Mouse (Mus musculus) liver, postnatal 0 days (tissue): ENCODE results near the gene Yy1. TPM values are rescaled to one million over a fixed set of nuclear protein-coding genes. Genes with fewer than 3 reads are reported as not detected.

Source experiments
- ATAC-seq: fragments of 200-750 bp; cut with Nextera tagmentation; 2 replicates; pipeline ENCODE4 v1.8.0; 2017; ENCODE audit warnings: mild to moderate bottlenecking, moderate library complexity
- DNase-seq: peaks from one replicate; pipeline ENCODE4 v3.0.0-alpha.2; 2016
- H3K27ac ChIP-seq: fragments of 300-500 bp; sonication (generic); 2 replicates; pipeline ENCODE4 v1.5.1; 2014; ENCODE audit warnings: antibody characterized with exemption, moderate library complexity, mild to moderate bottlenecking, low read depth
- H3K27me3 ChIP-seq: fragments of 300-500 bp; sonication (generic); 2 replicates; pipeline ENCODE4 v1.6.1; 2014; ENCODE audit warnings: low read length, control low read depth, mixed read lengths; ENCODE audit not compliant: insufficient read depth
- H3K36me3 ChIP-seq: fragments of 300-500 bp; sonication (generic); replicated peaks from 2 replicates; pipeline ENCODE4 v1.6.1; 2014; ENCODE audit warnings: mild to moderate bottlenecking, control low read depth, low read length, moderate library complexity, mixed read lengths; ENCODE audit not compliant: insufficient read depth
- H3K4me1 ChIP-seq: fragments of 300-500 bp; sonication (generic); 2 replicates; pipeline ENCODE4 v1.6.1; 2014; ENCODE audit warnings: antibody characterized with exemption, mild to moderate bottlenecking, control low read depth; ENCODE audit not compliant: insufficient read depth
- H3K4me2 ChIP-seq: fragments of 300-500 bp; sonication (generic); 2 replicates; pipeline ENCODE4 v1.6.1; 2014; ENCODE audit warnings: low read depth, mild to moderate bottlenecking, low read length, moderate library complexity, mixed read lengths
- H3K4me3 ChIP-seq: fragments of 300-500 bp; sonication (generic); 2 replicates; pipeline ENCODE4 v1.5.1; 2014; ENCODE audit warnings: low read depth, low read length
- H3K9ac ChIP-seq: fragments of 300-500 bp; sonication (generic); replicated peaks from 2 replicates; pipeline ENCODE4 v1.6.1; 2014; ENCODE audit warnings: mild to moderate bottlenecking, moderate library complexity
- H3K9me3 ChIP-seq: fragments of 300-500 bp; sonication (generic); 2 replicates; pipeline ENCODE4 v1.6.1; 2016; ENCODE audit warnings: mild to moderate bottlenecking, control low read depth, low read length, mixed read lengths
- CTCF ChIP-seq: sonication (generic); IDR thresholded peaks from 2 replicates; pipeline ENCODE4 v1.5.1; 2016; ENCODE audit warnings: antibody characterized with exemption, low read depth
- EP300 ChIP-seq: IDR thresholded peaks from 2 replicates; pipeline ENCODE4 v1.6.1; 2016; ENCODE audit warnings: antibody characterized with exemption, low read depth, mild to moderate bottlenecking
- WGBS: fragments of 180-500 bp; shearing (Covaris S2); extraction: QIAGEN DNeasy Blood & Tissue Kit; methylation state at CpG from one replicate; pipeline ENCODE4 v1.1.7; 2014; ENCODE audit not compliant: insufficient replicate concordance; 5-methylcytosine and 5-hydroxymethylcytosine counted together
- polyA plus RNA-seq: library from polyadenylated mRNA; unstranded; fragments of >200 nt; fragmentation: Nextera tagmentation; extraction: Ambion mirVana; gene quantifications from 2 replicates; pipeline ENCODE4 v1.2.1, GENCODE M21; 2015

Gene Yy1
- polyA plus RNA-seq: 5.3 and 5.9 TPM in 2 replicates

DNA sequence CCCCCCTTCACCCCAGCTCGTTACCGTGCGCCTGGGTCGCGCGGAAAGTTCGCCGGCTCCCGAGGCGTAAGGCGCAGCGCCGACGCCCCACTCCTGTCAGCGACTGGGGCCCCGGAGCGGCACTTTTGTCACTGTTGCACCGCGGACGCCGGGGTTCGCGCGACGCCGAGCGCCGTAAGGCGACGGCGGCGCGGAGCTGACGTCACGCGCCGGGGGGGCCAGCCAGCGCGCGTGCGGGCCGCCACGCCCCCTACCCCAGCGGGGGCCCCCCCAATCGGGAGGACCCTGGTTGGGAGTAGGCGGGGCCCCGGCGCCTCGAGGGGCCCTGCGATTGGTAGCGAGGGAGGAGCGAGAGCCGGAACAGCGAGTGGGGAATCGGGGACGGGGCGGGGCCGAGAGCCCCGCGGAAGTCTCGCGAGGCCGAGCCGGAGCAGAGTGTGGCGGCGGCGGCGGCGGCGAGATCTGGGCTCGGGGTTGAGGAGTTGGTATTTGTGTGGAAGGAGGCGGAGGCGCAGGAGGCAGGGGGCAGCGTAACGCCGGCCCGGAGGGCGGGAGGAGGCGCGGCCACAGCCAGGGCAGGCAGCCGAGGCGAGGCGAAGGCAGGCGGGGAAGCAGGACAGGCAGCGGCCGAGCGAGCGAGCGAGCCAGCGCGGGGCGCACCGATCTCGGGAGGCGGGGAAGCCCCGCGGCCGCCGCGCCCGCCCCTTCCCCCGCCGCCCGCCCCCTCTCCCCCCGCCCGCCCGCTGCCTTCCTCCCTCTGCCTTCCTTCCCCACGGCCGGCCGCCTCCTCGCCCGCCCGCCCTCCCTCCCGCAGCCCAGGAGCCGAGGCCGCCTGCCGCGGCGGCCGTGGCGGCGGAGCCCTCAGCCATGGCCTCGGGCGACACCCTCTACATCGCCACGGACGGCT lies at the start of gene Yy1:
Gene Yy1, plus strand, starts transcription at position 428 of the 907 bp plus-strand sequence.
- Histone ChIP-seq H3K27ac (peak within 1 kb of the TSS; percentile 100), H3K36me3 (no peaks in the 10 kb centered on the region), H3K4me3 (peak within 1 kb of the TSS; percentile 98), H3K9me3 (no peaks in the 10 kb centered on the region), H3K9ac (peak within 1 kb of the TSS; percentile 91), H3K4me1 (peaks cover 26% of the 10 kb centered on the region), H3K4me2 (peak within 1 kb of the TSS; percentile 83), H3K27me3 (no peaks in the 10 kb centered on the region)
- DNase-seq (peak; percentile 99), ATAC-seq (peak; percentile 88)
- WGBS: under 1% methylated on average over 63 of the region's 127 CpGs
- peak; percentile 32; the same call in 1 of the 2 replicates for TF ChIP-seq CTCF
- TF ChIP-seq EP300: no peak

DNA sequence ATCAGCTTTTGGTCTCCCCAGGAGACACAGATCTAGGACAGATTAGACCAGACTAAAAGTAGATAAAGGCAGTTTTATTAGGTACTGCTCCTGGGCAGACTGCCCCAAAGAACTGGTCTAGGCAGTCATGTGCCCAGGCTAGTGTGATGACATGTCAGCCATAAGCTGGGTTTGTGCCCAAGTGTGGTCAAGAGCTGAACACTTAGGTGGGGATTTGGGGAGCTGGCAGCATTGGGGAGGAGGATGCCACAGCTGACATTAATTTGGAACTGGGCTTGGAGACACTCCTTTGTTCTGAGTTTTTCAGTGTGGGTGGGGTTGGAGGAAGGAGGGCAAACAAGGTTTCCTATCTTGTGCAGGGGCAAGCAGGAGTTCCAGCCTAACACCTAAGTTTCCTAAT lies 46.8 kb upstream of the Yy1 start:
- H3K4me2 ChIP-seq: no peak overlapping the region
- TF ChIP-seq CTCF (no peak), EP300 (no peak)
- DNase-seq: no peak
- no peak overlapping the region for H3K9ac ChIP-seq
- H3K27me3 ChIP-seq: no peaks in the 10 kb centered on the region
- no peaks in the 10 kb centered on the region for H3K9me3 ChIP-seq
- no peak for ATAC-seq
- H3K4me3 ChIP-seq: no peak overlapping the region
- no peaks in the 10 kb centered on the region for H3K36me3 ChIP-seq
- no peak overlapping the region for H3K27ac ChIP-seq
- H3K4me1 ChIP-seq: no peaks in the 10 kb centered on the region

DNA sequence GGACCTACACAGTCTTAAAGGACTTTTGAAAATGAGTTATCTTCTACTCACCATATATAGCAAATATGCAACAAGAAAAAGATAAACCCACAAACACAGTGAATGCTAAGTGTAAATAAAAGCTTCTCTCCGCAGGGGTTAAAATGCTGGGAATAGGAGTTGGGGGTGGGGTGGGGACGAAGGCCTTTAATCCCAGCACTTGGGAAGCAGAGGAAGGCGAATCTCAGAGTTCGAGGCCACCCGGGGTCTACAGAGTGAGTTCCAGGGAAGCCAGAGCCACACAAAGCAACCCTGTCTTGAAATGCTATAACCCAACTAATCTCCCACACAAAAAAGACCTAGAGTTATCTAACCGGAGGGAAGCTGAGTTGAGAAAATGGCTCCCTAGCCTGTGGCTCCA lies 43.8 kb upstream of the Yy1 start:
- no peaks in the 10 kb centered on the region for H3K9me3 ChIP-seq
- H3K36me3 ChIP-seq: no peaks in the 10 kb centered on the region
- no peak overlapping the region for H3K4me2 ChIP-seq
- no peak for TF ChIP-seq EP300
- no peak for TF ChIP-seq CTCF
- WGBS: 72% methylated on average over 6 of the region's 6 CpGs
- H3K9ac ChIP-seq: no peak overlapping the region
- no peak overlapping the region for H3K27ac ChIP-seq
- H3K4me1 ChIP-seq: no peaks in the 10 kb centered on the region
- ATAC-seq: no peak
- DNase-seq: peak; percentile 8
- H3K27me3 ChIP-seq: no peaks in the 10 kb centered on the region
- H3K4me3 ChIP-seq: no peak overlapping the region

DNA sequence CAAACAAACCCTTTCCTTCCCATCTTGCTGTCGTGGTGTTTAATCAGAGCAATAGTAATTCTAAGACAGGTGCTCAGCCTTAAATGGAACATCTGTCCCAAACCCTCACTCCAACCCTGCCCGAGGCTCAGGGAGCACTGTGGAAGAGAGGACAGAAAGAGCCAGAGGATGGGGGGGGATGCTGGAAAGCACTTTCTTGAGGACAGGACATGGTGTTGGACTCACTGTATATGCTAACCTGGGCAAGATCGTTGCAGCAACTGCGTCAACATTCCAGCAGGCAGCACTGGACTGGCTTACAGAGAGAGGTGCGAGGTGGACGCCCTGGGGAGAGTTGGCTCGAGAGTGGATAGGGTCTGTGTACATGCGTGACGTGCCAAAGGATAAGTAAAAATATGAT lies 43.3 kb upstream of the Yy1 start:
- H3K9ac ChIP-seq: no peak overlapping the region
- no peaks in the 10 kb centered on the region for H3K27me3 ChIP-seq
- DNase-seq (no peak), ATAC-seq (no peak)
- no peaks in the 10 kb centered on the region for H3K4me1 ChIP-seq
- no peak overlapping the region for H3K4me3 ChIP-seq
- H3K9me3 ChIP-seq: no peaks in the 10 kb centered on the region
- WGBS: 76% methylated on average over 9 of the region's 9 CpGs
- no peak overlapping the region for H3K27ac ChIP-seq
- no peak overlapping the region for H3K4me2 ChIP-seq
- no peaks in the 10 kb centered on the region for H3K36me3 ChIP-seq
- no peak for TF ChIP-seq CTCF
- TF ChIP-seq EP300: no peak

DNA sequence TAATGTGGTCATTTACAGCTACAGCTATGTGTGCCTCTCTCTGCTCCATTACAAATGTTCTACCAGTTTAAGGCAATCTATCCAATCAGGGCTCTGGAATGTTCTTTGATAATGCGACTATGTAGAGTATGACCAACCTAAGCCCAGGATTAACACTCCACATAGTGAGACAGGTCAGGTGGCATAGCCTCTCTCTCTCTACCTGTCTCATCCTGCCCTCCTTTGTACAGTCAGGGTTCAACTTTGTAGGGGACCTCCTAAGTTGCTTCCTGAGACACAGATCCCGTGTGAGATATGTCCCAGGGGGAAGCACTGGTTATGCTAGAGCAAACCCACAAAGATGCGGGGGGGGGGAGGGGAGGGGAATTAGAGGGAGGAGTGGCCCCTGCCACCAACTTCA lies 42.5 kb upstream of the Yy1 start:
- H3K27me3 ChIP-seq: no peaks in the 10 kb centered on the region
- H3K36me3 ChIP-seq: no peaks in the 10 kb centered on the region
- H3K4me1 ChIP-seq: no peaks in the 10 kb centered on the region
- H3K9ac ChIP-seq: no peak overlapping the region
- no peak overlapping the region for H3K4me2 ChIP-seq
- H3K4me3 ChIP-seq: no peak overlapping the region
- DNase-seq: no peak
- no peaks in the 10 kb centered on the region for H3K9me3 ChIP-seq
- no peak overlapping the region for H3K27ac ChIP-seq
- no peak for ATAC-seq
- TF ChIP-seq CTCF (no peak), EP300 (no peak)
- WGBS: 38% methylated on average over 3 of the region's 3 CpGs

DNA sequence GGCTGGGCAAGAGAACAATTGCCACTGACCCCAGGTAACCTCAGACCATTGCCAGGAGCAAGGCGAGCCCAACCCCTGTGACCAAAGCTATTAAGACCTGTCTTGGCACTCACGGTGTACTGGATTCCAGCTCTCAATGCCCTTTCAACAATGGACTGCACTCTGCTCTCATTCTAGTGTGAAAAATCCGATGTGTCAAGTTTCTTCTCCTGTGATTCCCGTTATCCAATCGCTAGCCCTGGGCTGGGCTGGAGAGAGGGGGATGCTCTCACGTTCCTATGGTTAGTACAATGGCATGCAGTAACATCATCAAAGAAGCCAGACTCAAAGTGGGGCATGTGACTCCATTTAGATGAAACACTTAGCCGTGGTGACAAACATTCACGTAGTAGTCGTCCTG lies 41.0 kb upstream of the Yy1 start:
- TF ChIP-seq EP300: no peak
- TF ChIP-seq CTCF: no peak
- 70% methylated on average over 9 of the region's 9 CpGs for WGBS

More for the DNA sequence above, 41.0 kb upstream of the Yy1 start:
- Histone ChIP-seq H3K4me2 (no peak overlapping the region), H3K9ac (no peak overlapping the region), H3K4me3 (no peak overlapping the region), H3K36me3 (no peaks in the 10 kb centered on the region), H3K4me1 (no peaks in the 10 kb centered on the region), H3K9me3 (no peaks in the 10 kb centered on the region), H3K27me3 (no peaks in the 10 kb centered on the region), H3K27ac (no peak overlapping the region)
- DNase-seq (no peak), ATAC-seq (no peak)
